Mouse (Mus musculus) MEL (cell line): Measurements from ENCODE around the gene Zfp101. TPM values are rescaled to one million over a fixed set of nuclear protein-coding genes. Genes with fewer than 3 reads are reported as not detected.

Experiments used
- DNase-seq: peaks from one replicate; pipeline ENCODE4 v3.0.0; 2011; ENCODE audit warnings: low read depth, low spot score
- H3K27ac ChIP-seq: 2 replicates; pipeline ENCODE4 v1.5.1; 2012; ENCODE audit warnings: low read depth, mild to moderate bottlenecking, control low read depth, low read length, moderate library complexity; ENCODE audit not compliant: control insufficient read depth
- H3K27me3 ChIP-seq, 2 experiments: fragments of 150-350 bp in 1 of 2; sonication (generic) in 1 of 2; 2 replicates each; pipeline ENCODE4 v1.6.1; 2012; ENCODE audit warnings: low read length in 2 of 2, mild to moderate bottlenecking in 2 of 2, improper control_type of control experiment in 1 of 2, moderate library complexity in 1 of 2; ENCODE audit not compliant: insufficient read depth in 2 of 2, control insufficient read depth in 1 of 2
- H3K36me3 ChIP-seq, 2 experiments: 2 replicates each; pipeline ENCODE4 v1.6.1; 2012 to 2014; ENCODE audit warnings: low read length in 2 of 2, improper control_type of control experiment in 1 of 2, inconsistent platforms in 1 of 2, mild to moderate bottlenecking in 1 of 2; ENCODE audit not compliant: insufficient read depth in 2 of 2, control insufficient read depth in 1 of 2
- H3K4me1 ChIP-seq, 2 experiments: fragments of 150-350 bp in 1 of 2; sonication (generic) in 1 of 2; 2 replicates each; pipeline ENCODE4 v1.6.1; 2012; ENCODE audit warnings: low read length in 2 of 2, improper control_type of control experiment in 1 of 2, mild to moderate bottlenecking in 1 of 2; ENCODE audit not compliant: insufficient read depth in 2 of 2, control insufficient read depth in 1 of 2
- H3K4me3 ChIP-seq, 2 experiments: fragments of 150-350 bp in 1 of 2; sonication (generic) in 1 of 2; 2 replicates each; pipeline ENCODE4 v1.5.1; 2012; ENCODE audit warnings: low read depth in 2 of 2, low read length in 2 of 2, mild to moderate bottlenecking in 2 of 2, moderate library complexity in 2 of 2, control low read depth in 1 of 2, improper control_type of control experiment in 1 of 2; ENCODE audit not compliant: control insufficient read depth in 1 of 2, insufficient read depth in 1 of 2
- H3K79me2 ChIP-seq: 2 replicates; pipeline ENCODE4 v1.6.1; 2012; ENCODE audit warnings: mild to moderate bottlenecking, low read length, moderate library complexity; ENCODE audit not compliant: control insufficient read depth, poor library complexity, insufficient read depth
- H3K9ac ChIP-seq: 2 replicates; pipeline ENCODE4 v1.6.1; 2012; ENCODE audit warnings: low read depth, mild to moderate bottlenecking, control low read depth, low read length, moderate library complexity; ENCODE audit not compliant: control insufficient read depth, poor library complexity, severe bottlenecking
- H3K9me3 ChIP-seq: fragments of 150-350 bp; sonication (generic); replicated peaks from 2 replicates; pipeline ENCODE4 v1.6.1; 2012; ENCODE audit warnings: mild to moderate bottlenecking, low read length, improper control_type of control experiment, moderate library complexity; ENCODE audit not compliant: insufficient read depth
- CHD2 ChIP-seq: IDR thresholded peaks from 2 replicates; pipeline ENCODE4 v1.6.1; 2011; ENCODE audit warnings: low read length, improper control_type of control experiment
- CTCF ChIP-seq, 3 experiments: IDR thresholded peaks in 2 of 3; conservative IDR thresholded peaks in 1 of 3; 2 replicates each; pipeline ENCODE4 v1.5.1; 2011 to 2012; ENCODE audit warnings: low read length in 3 of 3, low read depth in 2 of 3, mild to moderate bottlenecking in 2 of 3, improper control_type of control experiment in 1 of 3, inconsistent platforms in 1 of 3, mixed read lengths in 1 of 3, moderate library complexity in 1 of 3; ENCODE audit not compliant: control insufficient read depth in 1 of 3, insufficient read depth in 1 of 3, poor library complexity in 1 of 3, severe bottlenecking in 1 of 3
- ELF1 ChIP-seq: IDR thresholded peaks from 2 replicates; pipeline ENCODE4 v1.6.1; 2014; ENCODE audit warnings: low read depth, mild to moderate bottlenecking, inconsistent platforms, low read length, improper control_type of control experiment, moderate library complexity
- EP300 ChIP-seq, 2 experiments: IDR thresholded peaks; 2 replicates each; pipeline ENCODE4 v1.6.1; 2011; ENCODE audit warnings: improper control_type of control experiment in 2 of 2, low read length in 2 of 2, low read depth in 1 of 2, mild to moderate bottlenecking in 1 of 2
- ETS1 ChIP-seq: IDR thresholded peaks from 2 replicates; pipeline ENCODE4 v1.6.1; 2012; ENCODE audit warnings: low read depth, mild to moderate bottlenecking, inconsistent platforms, low read length, improper control_type of control experiment, moderate library complexity
- GATA1 ChIP-seq: IDR thresholded peaks from 2 replicates; pipeline ENCODE4 v1.6.1; 2011; ENCODE audit warnings: low read depth, low read length, improper control_type of control experiment
- HCFC1 ChIP-seq: IDR thresholded peaks from 2 replicates; pipeline ENCODE4 v1.6.1; 2012; ENCODE audit warnings: low read depth, mild to moderate bottlenecking, inconsistent platforms, low read length, improper control_type of control experiment, moderate library complexity
- MAFK ChIP-seq: IDR thresholded peaks from 2 replicates; pipeline ENCODE4 v1.6.1; 2011; ENCODE audit warnings: low read depth, mild to moderate bottlenecking, low read length, improper control_type of control experiment, borderline replicate concordance
- MAX ChIP-seq: IDR thresholded peaks from 2 replicates; pipeline ENCODE4 v1.6.1; 2011; ENCODE audit warnings: low read length, improper control_type of control experiment
- MXI1 ChIP-seq: IDR thresholded peaks from 2 replicates; pipeline ENCODE4 v1.6.1; 2011; ENCODE audit warnings: mild to moderate bottlenecking, low read depth, low read length, improper control_type of control experiment
- MYB ChIP-seq: IDR thresholded peaks from 2 replicates; pipeline ENCODE4 v1.6.1; 2011; ENCODE audit warnings: mild to moderate bottlenecking, low read depth, low read length, improper control_type of control experiment
- MYC ChIP-seq: IDR thresholded peaks from 2 replicates; pipeline ENCODE4 v1.6.1; 2011; ENCODE audit warnings: low read depth, mild to moderate bottlenecking, low read length, improper control_type of control experiment, moderate library complexity
- POLR2A ChIP-seq, 2 experiments: IDR thresholded peaks; 2 replicates each; pipeline ENCODE4 v1.6.1; 2011 to 2012; ENCODE audit warnings: low read length in 2 of 2, mild to moderate bottlenecking in 2 of 2, control low read depth in 1 of 2, improper control_type of control experiment in 1 of 2, low read depth in 1 of 2, moderate library complexity in 1 of 2; ENCODE audit not compliant: control insufficient read depth in 1 of 2, insufficient read depth in 1 of 2, poor library complexity in 1 of 2
- POLR2AphosphoS2 ChIP-seq: IDR thresholded peaks from 2 replicates; pipeline ENCODE4 v1.6.1; 2011; ENCODE audit warnings: low read length, improper control_type of control experiment
- RAD21 ChIP-seq: IDR thresholded peaks from 2 replicates; pipeline ENCODE4 v1.6.1; 2011; ENCODE audit warnings: mild to moderate bottlenecking, low read depth, low read length, improper control_type of control experiment
- SIN3A ChIP-seq: IDR thresholded peaks from 2 replicates; pipeline ENCODE4 v1.6.1; 2012; ENCODE audit warnings: low read length, improper control_type of control experiment, inconsistent platforms
- TAL1 ChIP-seq: IDR thresholded peaks from 2 replicates; pipeline ENCODE4 v1.6.1; 2012; ENCODE audit warnings: mild to moderate bottlenecking, inconsistent platforms, low read length, moderate library complexity, mixed read lengths
- TBP ChIP-seq: IDR thresholded peaks from 2 replicates; pipeline ENCODE4 v1.8.0; 2011; ENCODE audit warnings: low read depth, low read length, improper control_type of control experiment
- TCF12 ChIP-seq: IDR thresholded peaks from 2 replicates; pipeline ENCODE4 v1.6.1; 2014; ENCODE audit warnings: low read depth, mild to moderate bottlenecking, inconsistent platforms, low read length, improper control_type of control experiment, moderate library complexity
- USF1 ChIP-seq: IDR thresholded peaks from 2 replicates; pipeline ENCODE4 v1.6.1; 2014; ENCODE audit warnings: low read depth, mild to moderate bottlenecking, inconsistent platforms, low read length, improper control_type of control experiment, moderate library complexity
- ZKSCAN1 ChIP-seq: IDR thresholded peaks from 2 replicates; pipeline ENCODE4 v1.6.1; 2012; ENCODE audit warnings: low read depth, mild to moderate bottlenecking, inconsistent platforms, low read length, improper control_type of control experiment, moderate library complexity
- ZMIZ1 ChIP-seq: IDR thresholded peaks from 2 replicates; pipeline ENCODE4 v1.6.1; 2012; ENCODE audit warnings: low read depth, mild to moderate bottlenecking, inconsistent platforms, low read length, improper control_type of control experiment, moderate library complexity
- ZNF384 ChIP-seq: IDR thresholded peaks from 2 replicates; pipeline ENCODE4 v1.6.1; 2012; ENCODE audit warnings: low read depth, mild to moderate bottlenecking, inconsistent platforms, low read length, improper control_type of control experiment
- polyA plus RNA-seq, 2 experiments: library from polyadenylated mRNA; stranded (reverse) in 1 of 2; unstranded in 1 of 2; fragments of >175 nt in 1 of 2; fragments of >200 nt in 1 of 2; gene quantifications; 2 replicates each; pipeline versions ENCODE4 v1.2.1 to v1.2.4; 2012; ENCODE audit warnings: low replicate concordance in 2 of 2, low read depth in 1 of 2; ENCODE audit not compliant: insufficient read length in 2 of 2, insufficient read depth in 1 of 2, missing spikeins in 1 of 2
- total RNA-seq: library from RNA; depleted of rRNA; stranded (reverse); fragments of 300-350 nt; gene quantifications from 2 replicates; pipeline ENCODE4 v1.2.3, GENCODE M21; 2012; rRNA removed

The Zfp101 gene
- total and polyA plus RNA-seq, 3 experiments, result 7.6 to 8.3 TPM; not detected in 1

GRCm38 (mm10) chr17:33358411-33359384, 35.7 kb downstream of the Zfp101 start, which contains the start of gene Zfp81 (continued):
- TF ChIP-seq GATA1 (no peak), TCF12 (0 out of 2 replicates have a peak, but pooled peaks have one; percentile 16), EP300 (IDR thresholded peaks at IDR 0.05; ENCODE audit: low read depth in 1 of 2, low read length in 2 of 2) (no peak), CTCF (IDR thresholded peaks at IDR 0.05 in 2 of 3, conservative IDR thresholded peaks at IDR 0.05 in 1 of 3; ENCODE audit: control insufficient read depth in 1 of 3, insufficient read depth in 1 of 3, low read depth in 2 of 3, low read length in 3 of 3, poor library complexity in 1 of 3, severe bottlenecking in 1 of 3) (0 out of 6 replicates have a peak, but pooled peaks of 2 of the 3 experiments have one; percentile 3 to 29), TBP (peak; percentile 95), SIN3A (peak; percentile 88), RAD21 (no peak), POLR2A (IDR thresholded peaks at IDR 0.05; ENCODE audit: control insufficient read depth in 1 of 2, insufficient read depth in 1 of 2, low read depth in 1 of 2, low read length in 2 of 2, poor library complexity in 1 of 2) (peak in 1 of 2 experiments; percentile 92; a peak in 2 of 4 replicates), USF1 (0 out of 2 replicates have a peak, but pooled peaks have one; percentile 6), ZKSCAN1 (no peak), MAX (peak; percentile 93), MXI1 (peak; percentile 97), HCFC1 (peak; percentile 85), ELF1 (0 out of 2 replicates have a peak, but pooled peaks have one; percentile 5), ETS1 (no peak), ZNF384 (no peak), TAL1 (no peak), MAFK (no peak), MYB (no peak), ZMIZ1 (no peak; the same call in 1 of the 2 replicates), MYC (peak; percentile 76), POLR2AphosphoS2 (peak; percentile 86; the same call in 1 of the 2 replicates), CHD2 (peak; percentile 64)

GRCm38 (mm10) chr17:33352981-33353380, 41.5 kb downstream of the Zfp101 start:
- peak; percentile 44 for DNase-seq
- Histone ChIP-seq H3K4me3 (no peak overlapping the region), H3K79me2 (peaks cover 28% of the 10 kb centered on the region), H3K9me3 (no peaks in the 10 kb centered on the region; the same call in 1 of the 2 replicates), H3K27ac (no peak overlapping the region), H3K27me3 (no peaks in the 10 kb centered on the region), H3K4me1 (peaks cover 6% of the 10 kb centered on the region in 2 experiments; a peak in 2 of 4 replicates), H3K36me3 (peaks cover 0 to 10% of the 10 kb centered on the region in 2 experiments)
- TF ChIP-seq TBP, result no peak
- TF ChIP-seq EP300 (IDR thresholded peaks at IDR 0.05; ENCODE audit: low read depth in 1 of 2, low read length in 2 of 2), result peak in 1 of 2 experiments; percentile 17; a peak in 1 of 4 replicates
- TF ChIP-seq, all 39 proteins: peak for 1
- H3K9ac ChIP-seq, result no peak overlapping the region

Other genes with a start within 250 kb of the Zfp101 start
- gene Olfr55, start 226.2 kb downstream of the Zfp101 start, total RNA-seq, result not detected in 2 replicates
- gene Olfr55, start 226.2 kb downstream of the Zfp101 start, polyA plus RNA-seq, result not detected
- gene Olfr239, start 203.3 kb downstream of the Zfp101 start, total RNA-seq, result not detected in 2 replicates
- gene Olfr239, start 203.3 kb downstream of the Zfp101 start, polyA plus RNA-seq, result not detected
- not detected in 2 replicates for gene Olfr1564, start 173.0 kb downstream of the Zfp101 start, total RNA-seq
- under 1 TPM in 1 of 2 experiments, not detected in 1; 0.08 TPM for gene Olfr1564, start 173.0 kb downstream of the Zfp101 start, polyA plus RNA-seq
- gene Zfp955a, start 139.5 kb downstream of the Zfp101 start, total RNA-seq, result 8.5 and 9.7 TPM in 2 replicates
- 1 to 10 TPM in 1 of 2 experiments, not detected in 1; 6.2 TPM for gene Zfp955a, start 139.5 kb downstream of the Zfp101 start, polyA plus RNA-seq
- not detected in 2 replicates for gene Olfr63, start 130.0 kb downstream of the Zfp101 start, total RNA-seq
- under 1 TPM in 1 of 2 experiments, not detected in 1; 0.10 TPM for gene Olfr63, start 130.0 kb downstream of the Zfp101 start, polyA plus RNA-seq
- 6.7 and 7.7 TPM in 2 replicates for gene Zfp955b, start 105.1 kb downstream of the Zfp101 start, total RNA-seq
- gene Zfp955b, start 105.1 kb downstream of the Zfp101 start, polyA plus RNA-seq, result 10 to 100 TPM in 1 of 2 experiments, not detected in 1; 12.2 TPM
- 7.6 and 8.4 TPM in 2 replicates for gene Zfp81, start 35.8 kb downstream of the Zfp101 start, total RNA-seq
- gene Zfp81, start 35.8 kb downstream of the Zfp101 start, polyA plus RNA-seq, result 1 to 10 TPM in 1 of 2 experiments, not detected in 1; 5.2 TPM
- gene Actl9, start 38.3 kb upstream of the Zfp101 start, total RNA-seq, result not detected in 2 replicates
- not detected for gene Actl9, start 38.3 kb upstream of the Zfp101 start, polyA plus RNA-seq
- gene Adamts10, start 129.6 kb upstream of the Zfp101 start, total RNA-seq, result 9.6 and 11.3 TPM in 2 replicates
- 10 to 100 TPM in 1 of 2 experiments, not detected in 1; 21.0 TPM for gene Adamts10, start 129.6 kb upstream of the Zfp101 start, polyA plus RNA-seq
- gene Myo1f, start 161.1 kb upstream of the Zfp101 start, total RNA-seq, result 0.08 and 0.13 TPM in 2 replicates
- gene Myo1f, start 161.1 kb upstream of the Zfp101 start, polyA plus RNA-seq, result under 1 TPM in 1 of 2 experiments, not detected in 1; 0.40 TPM
- gene Zfp414, start 234.4 kb upstream of the Zfp101 start, total RNA-seq, result 8.1 and 8.6 TPM in 2 replicates
- gene Zfp414, start 234.4 kb upstream of the Zfp101 start, polyA plus RNA-seq, result 10 to 100 TPM in 1 of 2 experiments, not detected in 1; 52.2 TPM
- 0.12 TPM in 1 of 2 replicates, not detected in the other for gene Pram1, start 243.4 kb upstream of the Zfp101 start, total RNA-seq
- gene Pram1, start 243.4 kb upstream of the Zfp101 start, polyA plus RNA-seq, result 1 to 10 TPM in 1 of 2 experiments, not detected in 1; 1.6 TPM